Mouse (Mus musculus): ENCODE data around the gene Tfcp2.

Tfcp2 gene

GRCm38 (mm10) chr15:100478925-100479324 is 72.9 kb downstream of the Tfcp2 start:
- no peak for DNase-seq

GRCm38 (mm10) chr15:100478351-100478750 is 73.5 kb downstream of the Tfcp2 start:
- DNase-seq = no peak

- DNase-seq = no peak
Observed at GRCm38 (mm10) chr15:100473926-100474503, 77.8 kb downstream of the Tfcp2 start.

GRCm38 (mm10) chr15:100470037-100470436 is 81.8 kb downstream of the Tfcp2 start:
- DNase-seq = no peak

- DNase-seq = no peak
Observed at GRCm38 (mm10) chr15:100469189-100469545, 82.6 kb downstream of the Tfcp2 start.

- DNase-seq = peak; percentile 89 to 94
Observed at GRCm38 (mm10) chr15:100468295-100469188, 83.3 kb downstream of the Tfcp2 start, which contains the start of gene Letmd1. Gene Letmd1, plus strand, starts transcription at chr15:100469023.

GRCm38 (mm10) chr15:100467738-100468137 is 84.1 kb downstream of the Tfcp2 start:
- no peak for DNase-seq

- DNase-seq = no peak
Observed at GRCm38 (mm10) chr15:100465432-100465831, 86.4 kb downstream of the Tfcp2 start.

GRCm38 (mm10) chr15:100463712-100464111 is 88.1 kb downstream of the Tfcp2 start:
- DNase-seq = peak; percentile 63 to 78

GRCm38 (mm10) chr15:100462086-100462485 is 89.7 kb downstream of the Tfcp2 start:
- no peak for DNase-seq

- no peak for DNase-seq
Observed at GRCm38 (mm10) chr15:100461646-100462045, 90.2 kb downstream of the Tfcp2 start.

- DNase-seq = peak in 1 of 2 experiments; percentile 52
Observed at GRCm38 (mm10) chr15:100460942-100461341, 90.9 kb downstream of the Tfcp2 start.

- peak in 1 of 2 experiments; percentile 73 for DNase-seq
Observed at GRCm38 (mm10) chr15:100458055-100458454, 93.8 kb downstream of the Tfcp2 start.

- DNase-seq = peak; percentile 67 to 79
Observed at GRCm38 (mm10) chr15:100457340-100457739, 94.5 kb downstream of the Tfcp2 start.

- DNase-seq = no peak
Observed at GRCm38 (mm10) chr15:100456356-100456991, 95.3 kb downstream of the Tfcp2 start.

- no peak for DNase-seq
Observed at GRCm38 (mm10) chr15:100452486-100452885, 99.3 kb downstream of the Tfcp2 start.

- peak; percentile 51 to 78 for DNase-seq
Observed at GRCm38 (mm10) chr15:100451245-100451644, 100.6 kb downstream of the Tfcp2 start.

GRCm38 (mm10) chr15:100449495-100449894 is 102.3 kb downstream of the Tfcp2 start:
- no peak for DNase-seq

- no peak for DNase-seq
Observed at GRCm38 (mm10) chr15:100448572-100448971, 103.2 kb downstream of the Tfcp2 start.

Measured in lung, postnatal 4 days (tissue).